Mouse (Mus musculus): ENCODE data around the gene Anxa8. TPM values are rescaled to one million over a fixed set of nuclear protein-coding genes. Genes with fewer than 3 reads are reported as not detected.

Gene Anxa8
- polyA plus RNA-seq, 1 experiment: 1.7 TPM

DNA sequence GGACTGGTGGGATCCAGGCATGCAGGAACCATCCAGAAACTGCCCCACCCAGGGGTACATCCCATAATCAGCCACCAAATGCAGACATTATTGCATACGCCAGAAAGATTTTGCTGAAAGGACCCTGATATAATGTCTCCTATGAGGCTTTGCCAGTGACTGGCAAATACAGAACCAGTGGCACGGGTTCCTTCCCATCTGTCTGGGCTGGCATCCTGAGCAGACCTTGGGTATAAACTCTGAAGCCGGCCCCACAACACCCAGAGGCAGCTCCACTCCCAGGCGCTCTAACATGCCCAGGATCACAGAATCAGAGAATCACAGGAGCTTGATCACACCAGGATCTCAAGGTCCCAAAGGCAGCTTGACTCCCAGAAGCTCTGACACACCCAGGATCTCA, 28.5 kb downstream of the Anxa8 start:
- Histone ChIP-seq H3K27me3 (replicated peaks; ENCODE audit: control insufficient read depth, insufficient read depth, low read length) (no peaks in the 10 kb centered on the region), H3K27ac (ENCODE audit: insufficient read depth, low read depth, low read length) (no peak overlapping the region), H3K4me1 (ENCODE audit: control insufficient read depth, insufficient read depth, low read length) (no peaks in the 10 kb centered on the region), H3K4me3 (ENCODE audit: insufficient read depth, low read depth, low read length) (no peak overlapping the region), H3K36me3 (ENCODE audit: control insufficient read depth, insufficient read depth, low read length) (no peaks in the 10 kb centered on the region)
- no peak for TF ChIP-seq CTCF (conservative IDR thresholded peaks at IDR 0.05; ENCODE audit: insufficient read depth, insufficient read length, low read depth, low read length)
- no peak for TF ChIP-seq POLR2A (IDR thresholded peaks at IDR 0.05; ENCODE audit: low read depth, low read length)
- DNase-seq: no peak
- 95% methylated on average over 4 of the region's 4 CpGs for WGBS

DNA sequence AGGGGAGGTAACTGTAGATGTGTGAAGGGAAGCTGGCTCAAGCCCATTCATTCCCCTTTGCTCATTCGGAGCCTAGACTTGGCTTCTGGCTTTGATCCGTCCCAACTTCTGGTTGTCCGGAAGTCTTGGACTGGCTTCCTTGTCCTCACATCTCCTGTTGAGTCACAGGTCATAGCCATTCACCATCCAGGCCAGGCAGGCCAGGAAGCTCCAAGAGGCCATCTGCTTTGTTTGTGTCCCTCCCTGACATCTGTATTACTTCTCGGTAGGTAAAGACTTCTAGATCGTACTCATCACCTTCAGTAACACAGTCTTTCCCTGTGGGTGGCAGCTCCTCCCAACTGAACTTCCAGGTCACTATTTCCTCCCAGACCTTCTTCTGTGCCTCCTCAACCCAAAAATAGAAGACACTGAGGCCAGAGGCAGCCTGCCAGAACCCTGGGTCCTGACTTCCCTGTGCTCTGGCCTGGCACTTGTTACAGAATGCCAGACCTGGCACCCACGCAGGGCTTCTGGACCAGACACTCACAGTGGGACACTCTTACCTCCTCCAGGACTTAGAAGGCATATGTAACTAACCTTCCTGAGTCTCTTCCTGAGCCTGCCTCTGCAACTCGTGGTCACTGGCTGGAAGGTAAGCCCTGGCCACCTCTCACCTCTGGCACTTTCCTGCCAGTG, 33.4 kb downstream of the Anxa8 start:
- no peaks in the 10 kb centered on the region for H3K27me3 ChIP-seq (replicated peaks; ENCODE audit: control insufficient read depth, insufficient read depth, low read length)
- TF ChIP-seq CTCF (conservative IDR thresholded peaks at IDR 0.05; ENCODE audit: insufficient read depth, insufficient read length, low read depth, low read length) (no peak), POLR2A (IDR thresholded peaks at IDR 0.05; ENCODE audit: low read depth, low read length) (no peak)
- H3K36me3 ChIP-seq (ENCODE audit: control insufficient read depth, insufficient read depth, low read length): no peaks in the 10 kb centered on the region
- DNase-seq: no peak
- no peak overlapping the region for H3K27ac ChIP-seq (ENCODE audit: insufficient read depth, low read depth, low read length)
- no peak overlapping the region for H3K4me3 ChIP-seq (ENCODE audit: insufficient read depth, low read depth, low read length)
- WGBS: 44% methylated on average over 7 of the region's 7 CpGs
- H3K4me1 ChIP-seq (ENCODE audit: control insufficient read depth, insufficient read depth, low read length): no peaks in the 10 kb centered on the region

DNA sequence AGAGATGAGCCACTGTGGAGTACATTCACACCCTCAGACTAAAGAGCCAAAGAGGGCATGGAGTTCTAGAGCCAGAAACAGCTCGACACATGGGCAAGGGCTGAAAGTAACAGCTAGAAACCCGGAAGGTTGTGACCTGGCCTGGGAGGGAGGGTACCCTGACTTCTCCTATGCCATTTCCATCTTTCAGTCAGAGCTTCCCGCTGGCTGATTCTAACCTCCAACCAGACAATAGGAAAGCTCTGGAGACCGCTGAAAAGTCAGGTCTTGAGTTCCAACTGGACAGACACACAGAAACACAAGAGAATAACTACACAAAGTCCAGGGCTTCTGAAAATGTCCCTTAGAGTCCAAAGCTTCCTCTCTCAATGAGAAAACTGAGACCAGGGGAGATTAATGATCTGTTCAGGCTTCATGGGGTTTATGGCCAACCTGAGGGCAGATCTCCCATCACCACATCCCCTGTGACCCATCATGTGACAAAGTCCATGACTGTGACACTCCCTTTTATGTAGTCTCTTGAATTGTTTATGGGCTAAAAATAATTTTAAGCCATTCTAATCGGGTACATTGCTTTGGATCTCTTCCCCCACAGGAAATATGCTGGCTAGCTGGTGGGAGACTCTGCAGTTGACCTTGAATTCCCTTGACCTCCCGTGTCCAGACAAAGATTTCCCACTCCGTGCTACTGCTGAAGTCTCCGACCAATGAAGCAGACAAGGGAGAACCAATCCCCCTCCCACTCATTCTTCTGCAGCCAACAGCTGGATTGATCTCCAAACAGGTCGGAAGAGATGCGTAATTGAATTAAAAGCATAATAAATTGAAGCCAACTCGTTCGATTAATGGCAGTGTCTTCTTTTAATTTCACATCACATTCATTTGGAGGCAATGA, 34.5 kb downstream of the Anxa8 start:
- H3K27me3 ChIP-seq (replicated peaks; ENCODE audit: control insufficient read depth, insufficient read depth, low read length): no peaks in the 10 kb centered on the region
- WGBS: 31% methylated on average over 12 of the region's 12 CpGs
- H3K4me1 ChIP-seq (ENCODE audit: control insufficient read depth, insufficient read depth, low read length): no peaks in the 10 kb centered on the region
- H3K4me3 ChIP-seq (ENCODE audit: insufficient read depth, low read depth, low read length): no peak overlapping the region
- no peaks in the 10 kb centered on the region for H3K36me3 ChIP-seq (ENCODE audit: control insufficient read depth, insufficient read depth, low read length)
- H3K27ac ChIP-seq (ENCODE audit: insufficient read depth, low read depth, low read length): no peak overlapping the region
- TF ChIP-seq CTCF (conservative IDR thresholded peaks at IDR 0.05; ENCODE audit: insufficient read depth, insufficient read length, low read depth, low read length): no peak
- TF ChIP-seq POLR2A (IDR thresholded peaks at IDR 0.05; ENCODE audit: low read depth, low read length): no peak
- no peak for DNase-seq

DNA sequence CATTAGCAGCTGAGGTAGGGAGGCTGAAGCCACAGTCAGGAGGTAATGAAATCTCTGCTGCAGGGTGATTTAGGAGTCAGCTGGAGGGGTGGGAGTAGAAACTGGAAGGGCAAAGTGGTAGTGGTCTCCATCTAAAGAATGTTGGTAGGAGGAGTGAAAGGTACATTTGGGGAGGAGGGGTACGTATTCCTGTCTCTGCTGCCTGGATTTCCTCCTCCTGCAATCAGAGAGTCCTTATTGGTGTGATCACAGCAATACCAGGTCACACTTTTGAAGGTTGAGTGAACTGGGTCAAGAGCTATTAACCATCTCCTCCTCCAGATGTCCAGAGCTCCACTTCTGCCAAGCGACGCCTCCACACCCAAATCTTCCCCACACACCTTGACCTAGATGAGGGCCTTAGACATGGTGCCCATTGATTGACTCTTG, 35.2 kb downstream of the Anxa8 start:
- Histone ChIP-seq H3K4me1 (ENCODE audit: control insufficient read depth, insufficient read depth, low read length) (no peaks in the 10 kb centered on the region), H3K27ac (ENCODE audit: insufficient read depth, low read depth, low read length) (no peak overlapping the region), H3K27me3 (replicated peaks; ENCODE audit: control insufficient read depth, insufficient read depth, low read length) (no peaks in the 10 kb centered on the region), H3K4me3 (ENCODE audit: insufficient read depth, low read depth, low read length) (no peak overlapping the region), H3K36me3 (ENCODE audit: control insufficient read depth, insufficient read depth, low read length) (no peaks in the 10 kb centered on the region)
- TF ChIP-seq CTCF (conservative IDR thresholded peaks at IDR 0.05; ENCODE audit: insufficient read depth, insufficient read length, low read depth, low read length) (no peak), POLR2A (IDR thresholded peaks at IDR 0.05; ENCODE audit: low read depth, low read length) (no peak)
- WGBS: 71% methylated on average over 3 of the region's 3 CpGs
- no peak for DNase-seq

DNA sequence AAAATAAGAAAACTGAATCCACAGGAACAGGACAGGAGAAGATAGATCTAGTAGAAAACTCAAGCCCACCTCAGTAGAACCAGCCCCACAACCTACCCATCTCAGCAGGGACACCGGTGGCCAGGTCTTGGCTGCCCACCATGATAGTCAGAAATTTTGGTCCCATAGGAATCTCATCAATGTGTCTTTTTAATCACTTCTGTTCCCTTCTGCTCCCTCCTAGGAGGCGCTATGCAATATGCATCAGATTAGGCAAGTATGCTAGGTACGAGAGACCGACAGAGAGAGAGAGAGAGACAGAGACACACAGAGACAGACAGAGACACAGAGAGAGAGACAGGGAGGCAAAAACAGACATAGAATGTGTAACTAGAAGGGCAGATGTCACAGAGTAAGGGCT, 35.9 kb downstream of the Anxa8 start:
- no peak for TF ChIP-seq POLR2A (IDR thresholded peaks at IDR 0.05; ENCODE audit: low read depth, low read length)
- TF ChIP-seq CTCF (conservative IDR thresholded peaks at IDR 0.05; ENCODE audit: insufficient read depth, insufficient read length, low read depth, low read length): no peak
- H3K4me3 ChIP-seq (ENCODE audit: insufficient read depth, low read depth, low read length): no peak overlapping the region
- 94% methylated on average over 4 of the region's 4 CpGs for WGBS

DNA sequence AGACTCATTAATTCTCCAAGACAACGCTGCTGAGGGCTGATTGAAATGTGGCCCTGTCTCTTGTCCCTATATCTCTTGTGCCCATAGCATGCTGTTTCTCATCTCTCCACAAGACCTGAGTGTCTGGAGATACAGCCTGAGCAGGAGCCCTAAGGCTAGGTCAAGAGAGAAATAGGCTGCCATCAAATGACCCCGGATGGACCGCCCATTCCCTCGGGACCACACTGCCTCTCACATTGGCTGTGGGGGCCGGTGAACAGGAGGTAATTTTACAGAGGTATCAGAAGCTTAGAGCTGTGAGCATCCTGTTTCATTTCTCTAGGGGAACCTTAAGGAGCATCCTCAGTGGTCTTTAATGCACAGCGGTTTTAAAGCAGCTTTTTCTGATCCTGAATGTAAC, 45.4 kb downstream of the Anxa8 start:
- H3K27ac ChIP-seq (ENCODE audit: insufficient read depth, low read depth, low read length): no peak overlapping the region
- 46% methylated on average over 6 of the region's 6 CpGs for WGBS
- TF ChIP-seq CTCF (conservative IDR thresholded peaks at IDR 0.05; ENCODE audit: insufficient read depth, insufficient read length, low read depth, low read length) (no peak), POLR2A (IDR thresholded peaks at IDR 0.05; ENCODE audit: low read depth, low read length) (no peak)
- no peaks in the 10 kb centered on the region for H3K36me3 ChIP-seq (ENCODE audit: control insufficient read depth, insufficient read depth, low read length)
- H3K4me1 ChIP-seq (ENCODE audit: control insufficient read depth, insufficient read depth, low read length): no peaks in the 10 kb centered on the region
- no peak overlapping the region for H3K4me3 ChIP-seq (ENCODE audit: insufficient read depth, low read depth, low read length)
- no peaks in the 10 kb centered on the region; the same call in 1 of the 2 replicates for H3K27me3 ChIP-seq (replicated peaks; ENCODE audit: control insufficient read depth, insufficient read depth, low read length)
- no peak for DNase-seq

More for the DNA sequence above, 35.9 kb downstream of the Anxa8 start:
- Histone ChIP-seq H3K27me3 (replicated peaks; ENCODE audit: control insufficient read depth, insufficient read depth, low read length) (no peaks in the 10 kb centered on the region), H3K36me3 (ENCODE audit: control insufficient read depth, insufficient read depth, low read length) (no peaks in the 10 kb centered on the region), H3K27ac (ENCODE audit: insufficient read depth, low read depth, low read length) (no peak overlapping the region), H3K4me1 (ENCODE audit: control insufficient read depth, insufficient read depth, low read length) (no peaks in the 10 kb centered on the region)
- DNase-seq: no peak

DNA sequence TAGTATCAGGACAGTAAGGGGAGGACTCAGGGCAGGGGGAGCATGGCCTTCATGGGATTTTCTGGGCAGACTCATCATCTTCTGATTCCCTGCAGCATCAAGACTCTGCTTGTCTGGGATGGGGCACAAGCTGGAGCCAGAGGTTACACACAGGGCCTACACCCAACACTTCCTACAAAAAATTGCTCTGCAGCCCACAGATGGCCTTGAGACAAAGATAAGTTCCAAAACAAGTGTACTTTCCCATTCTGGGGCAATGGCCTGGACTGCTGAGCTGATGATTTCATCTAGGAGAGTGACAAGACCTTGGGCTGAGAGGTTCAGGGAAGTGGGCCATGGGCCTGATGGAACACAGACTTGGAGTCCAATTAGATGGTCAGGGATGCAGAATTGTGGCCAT, 49.6 kb downstream of the Anxa8 start:
- H3K27me3 ChIP-seq (replicated peaks; ENCODE audit: control insufficient read depth, insufficient read depth, low read length): no peaks in the 10 kb centered on the region; the same call in 1 of the 2 replicates
- no peaks in the 10 kb centered on the region for H3K36me3 ChIP-seq (ENCODE audit: control insufficient read depth, insufficient read depth, low read length)
- no peak for TF ChIP-seq CTCF (conservative IDR thresholded peaks at IDR 0.05; ENCODE audit: insufficient read depth, insufficient read length, low read depth, low read length)
- TF ChIP-seq POLR2A (IDR thresholded peaks at IDR 0.05; ENCODE audit: low read depth, low read length): no peak
- no peak overlapping the region for H3K4me3 ChIP-seq (ENCODE audit: insufficient read depth, low read depth, low read length)
- DNase-seq: no peak
- no peaks in the 10 kb centered on the region for H3K4me1 ChIP-seq (ENCODE audit: control insufficient read depth, insufficient read depth, low read length)
- no peak overlapping the region for H3K27ac ChIP-seq (ENCODE audit: insufficient read depth, low read depth, low read length)

Data from kidney, adult 2 months (tissue).